ENCODE assay signal across 8 mouse cellular contexts in the genomic region with DNA sequence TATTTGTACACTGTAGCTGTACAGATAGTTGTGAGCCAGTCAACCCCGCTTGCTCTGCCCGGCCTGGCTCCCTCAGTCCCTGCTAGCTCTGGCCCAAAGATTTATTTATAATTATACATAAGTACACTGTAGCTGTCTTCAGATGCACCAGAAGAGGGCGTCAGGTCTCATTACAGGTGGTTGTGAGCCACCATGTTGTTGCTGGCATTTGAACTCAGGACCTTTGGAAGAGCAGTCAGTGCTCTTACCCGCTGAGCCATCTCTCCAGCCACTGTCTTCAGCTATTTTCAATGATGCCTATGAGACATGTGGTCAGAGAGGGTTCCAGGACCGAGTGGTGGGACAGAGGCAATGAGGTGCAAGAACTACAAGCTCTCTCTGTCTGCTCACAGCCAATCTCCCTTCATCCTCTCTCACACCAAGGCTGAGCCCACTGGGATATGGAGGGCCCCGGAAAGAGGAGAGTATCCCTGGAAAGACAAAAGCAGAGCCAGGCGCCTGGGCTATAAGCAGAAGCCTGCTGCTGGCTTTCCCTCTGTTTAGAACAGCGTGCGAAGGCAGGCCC. TPM values are rescaled to one million over a fixed set of nuclear protein-coding genes. Genes with fewer than 3 reads are reported as not detected.
A peak's percentile ranks its signal among the peaks of the same experiment; 100 is the strongest.
DNase-seq lines count a peak whose midpoint lies in the region; ATAC-seq and TF ChIP-seq lines count a peak whose summit lies in the region.
"Not testable (repeated sequence)": the region's sequence is repeated elsewhere in the genome, so short reads cannot be mapped to it uniquely, and the experiment has no call there.

No protein-coding gene starts in this region.

- WGBS in embryonic facial prominence, embryonic 13.5 days: 72% methylated on average over 9 of the region's 9 CpGs
- WGBS in forebrain, embryonic 15.5 days: 68% methylated on average over 9 of the region's 9 CpGs
- WGBS in heart, embryonic 13.5 days: 56% methylated on average over 9 of the region's 9 CpGs
- 68% methylated on average over 9 of the region's 9 CpGs for WGBS in intestine, embryonic 14.5 days
- WGBS in midbrain, embryonic 16.5 days: 71% methylated on average over 9 of the region's 9 CpGs
- 64% methylated on average over 9 of the region's 9 CpGs for WGBS in stomach, embryonic 14.5 days

- peaks cover 34% of the 10 kb centered on the region for H3K4me1 ChIP-seq in embryonic facial prominence, embryonic 13.5 days
- peaks cover 23% of the 10 kb centered on the region for H3K4me1 ChIP-seq in forebrain, embryonic 15.5 days
- peaks cover 34% of the 10 kb centered on the region for H3K4me1 ChIP-seq in heart, embryonic 13.5 days
- peaks cover 31% of the 10 kb centered on the region for H3K4me1 ChIP-seq in intestine, embryonic 14.5 days (replicated peaks; ENCODE audit: control insufficient read depth, insufficient read depth, low read length)
- peaks cover 18% of the 10 kb centered on the region for H3K4me1 ChIP-seq in midbrain, embryonic 16.5 days (ENCODE audit: control insufficient read depth, insufficient read depth, low read length)
- peaks cover 29% of the 10 kb centered on the region for H3K4me1 ChIP-seq in stomach, embryonic 14.5 days (ENCODE audit: control insufficient read depth, insufficient read depth, low read length)

- peak; percentile 14 for TF ChIP-seq CTCF in left cerebral cortex, adult 2 months (IDR thresholded peaks at IDR 0.05)

- H3K36me3 ChIP-seq in embryonic facial prominence, embryonic 13.5 days; forebrain, embryonic 15.5 days; heart, embryonic 13.5 days; intestine, embryonic 14.5 days (ENCODE audit: control insufficient read depth, insufficient read depth, low read length); midbrain, embryonic 16.5 days (ENCODE audit: control insufficient read depth, insufficient read depth, low read length); stomach, embryonic 14.5 days (ENCODE audit: control insufficient read depth, insufficient read depth, low read length): not testable (repeated sequence)

- ATAC-seq in embryonic facial prominence, embryonic 13.5 days (ENCODE audit: insufficient number of reproducible peaks, insufficient read depth, low FRiP score, low TSS enrichment, low read depth); forebrain, embryonic 15.5 days (replicated peaks); heart, embryonic 13.5 days (ENCODE audit: extremely low read depth, insufficient number of reproducible peaks, low FRiP score, low TSS enrichment); intestine, embryonic 14.5 days (replicated peaks; ENCODE audit: low FRiP score, low TSS enrichment, low read depth); midbrain, embryonic 16.5 days; stomach, embryonic 14.5 days (ENCODE audit: insufficient number of reproducible peaks, insufficient read depth, low FRiP score, low read depth): not testable (repeated sequence)

- DNase-seq in 3134 (ENCODE audit: extremely low read depth, insufficient read length, low spot score): peak; percentile 61
- not testable (repeated sequence) for DNase-seq in intestine, embryonic 14.5 days (ENCODE audit: low spot score); left cerebral cortex, adult 2 months (ENCODE audit: extremely low spot score in 1 of 2, low spot score in 2 of 2)

- not testable (repeated sequence) for H3K4me3 ChIP-seq in embryonic facial prominence, embryonic 13.5 days; forebrain, embryonic 15.5 days; heart, embryonic 13.5 days; intestine, embryonic 14.5 days (ENCODE audit: low read depth, low read length); left cerebral cortex, adult 2 months; midbrain, embryonic 16.5 days (ENCODE audit: low read depth, low read length); stomach, embryonic 14.5 days (ENCODE audit: low read depth, low read length)

- peak overlapping the region; percentile 71 for H3K27ac ChIP-seq in embryonic facial prominence, embryonic 13.5 days
- H3K27ac ChIP-seq in forebrain, embryonic 15.5 days (replicated peaks): peak overlapping the region; percentile 92
- H3K27ac ChIP-seq in heart, embryonic 13.5 days (replicated peaks): peak overlapping the region; percentile 57; the same call in 1 of the 2 replicates
- peak overlapping the region; percentile 51 for H3K27ac ChIP-seq in intestine, embryonic 14.5 days (ENCODE audit: low read depth)
- peak overlapping the region; percentile 73 for H3K27ac ChIP-seq in left cerebral cortex, adult 2 months
- H3K27ac ChIP-seq in midbrain, embryonic 16.5 days (ENCODE audit: low read length): peak overlapping the region; percentile 51
- H3K27ac ChIP-seq in stomach, embryonic 14.5 days (ENCODE audit: low read length): peak overlapping the region; percentile 55; the same call in 1 of the 2 replicates

- H3K9me3 ChIP-seq in embryonic facial prominence, embryonic 13.5 days; forebrain, embryonic 15.5 days; heart, embryonic 13.5 days; intestine, embryonic 14.5 days (ENCODE audit: control insufficient read depth, low read length); midbrain, embryonic 16.5 days (replicated peaks; ENCODE audit: control insufficient read depth, low read length, poor library complexity, severe bottlenecking); stomach, embryonic 14.5 days (ENCODE audit: control insufficient read depth, low read depth, low read length): not testable (repeated sequence)

- H3K9ac ChIP-seq in embryonic facial prominence, embryonic 13.5 days: peak overlapping the region; percentile 22; the same call in 1 of the 2 replicates
- peak overlapping the region; percentile 29 for H3K9ac ChIP-seq in forebrain, embryonic 15.5 days (replicated peaks)
- H3K9ac ChIP-seq in heart, embryonic 13.5 days: peak overlapping the region; percentile 37; the same call in 1 of the 2 replicates
- H3K9ac ChIP-seq in intestine, embryonic 14.5 days (ENCODE audit: low read length); midbrain, embryonic 16.5 days (ENCODE audit: low read depth, low read length); stomach, embryonic 14.5 days (replicated peaks; ENCODE audit: low read depth, low read length): not testable (repeated sequence)

- not testable (repeated sequence) for H3K4me2 ChIP-seq in embryonic facial prominence, embryonic 13.5 days; heart, embryonic 13.5 days; intestine, embryonic 14.5 days (ENCODE audit: low read length); midbrain, embryonic 16.5 days (ENCODE audit: low read length)
- H3K4me2 ChIP-seq in forebrain, embryonic 15.5 days (replicated peaks): 0 out of 2 replicates have a peak overlapping the region, but pooled peaks have one; percentile 31
- H3K4me2 ChIP-seq in stomach, embryonic 14.5 days (replicated peaks; ENCODE audit: low read depth, low read length): 0 out of 2 replicates have a peak overlapping the region, but pooled peaks have one; percentile 10

- intact Hi-C loops in left cerebral cortex, adult 2 months (cut with DNase I): not testable (repeated sequence)

- H3K27me3 ChIP-seq in embryonic facial prominence, embryonic 13.5 days; forebrain, embryonic 15.5 days; heart, embryonic 13.5 days (replicated peaks); intestine, embryonic 14.5 days (replicated peaks; ENCODE audit: control insufficient read depth, insufficient read depth, low read length); midbrain, embryonic 16.5 days (ENCODE audit: control insufficient read depth, insufficient read depth, low read depth, low read length); stomach, embryonic 14.5 days (ENCODE audit: control insufficient read depth, insufficient read depth, low read length): not testable (repeated sequence)

RNA-seq across cellular contexts. Expression of gene Zcchc14, which starts 15.3 kb away (rescaled TPM):
- 19.4 and 19.9 TPM in 2 replicates for polyA plus RNA-seq in embryonic facial prominence, embryonic 13.5 days (2015; fragmentation: Nextera tagmentation; extraction: Ambion mirVana)
- polyA plus RNA-seq in forebrain, embryonic 15.5 days (2015; fragmentation: Nextera tagmentation; extraction: Ambion mirVana): 36.7 and 39.2 TPM in 2 replicates
- polyA plus RNA-seq in heart, embryonic 13.5 days (2015; fragmentation: Nextera tagmentation; extraction: Ambion mirVana): 7.8 and 8.7 TPM in 2 replicates
- 21.9 and 25.1 TPM in 2 replicates for polyA plus RNA-seq in intestine, embryonic 14.5 days (2014; fragmentation: Nextera tagmentation; extraction: Ambion mirVana)
- total RNA-seq in left cerebral cortex, adult 2 months (2021): 10 to 100 TPM; 69.6 to 72.8 TPM
- 23.9 and 28.2 TPM in 2 replicates for polyA plus RNA-seq in midbrain, embryonic 16.5 days (2015; fragmentation: Nextera tagmentation; extraction: Ambion mirVana)
- 28.7 TPM in 2 replicates for polyA plus RNA-seq in stomach, embryonic 14.5 days (2014; fragmentation: Nextera tagmentation; extraction: Ambion mirVana)
